Comparison of ENCODE assay signal across 8 mouse cellular contexts in the genomic region with DNA sequence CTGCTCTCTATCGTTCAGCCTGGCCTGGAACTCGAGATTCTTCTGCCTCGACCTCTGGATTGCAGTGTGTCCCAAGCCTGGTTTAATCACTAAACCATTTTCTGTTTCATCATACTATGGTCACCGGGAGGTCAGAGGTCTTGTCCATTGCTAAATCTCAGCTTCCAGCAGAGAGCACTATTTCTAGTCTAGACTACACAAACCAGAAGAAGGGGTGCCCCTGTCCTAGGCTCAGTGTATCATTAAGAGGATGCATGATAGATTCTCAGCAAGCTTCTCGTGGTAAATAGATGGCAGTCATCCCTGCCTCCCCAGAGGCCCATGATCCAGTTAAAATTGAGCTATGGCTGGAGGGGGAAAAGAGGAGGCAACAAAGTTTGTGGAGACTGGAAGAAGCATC. TPM values are rescaled to one million over a fixed set of nuclear protein-coding genes. Genes with fewer than 3 reads are reported as not detected.
DNase-seq lines count a peak whose midpoint lies in the region; ATAC-seq lines count a peak whose summit lies in the region.

No protein-coding gene starts in this region.

- peak overlapping the region; percentile 25 to 90; a peak in 3 of 4 replicates for H3K27ac ChIP-seq in heart, embryonic 14.5 days (replicated peaks in 1 of 2; ENCODE audit: control insufficient read depth in 1 of 2, insufficient read depth in 1 of 2, low read depth in 2 of 2, low read length in 2 of 2)
- H3K27ac ChIP-seq in midbrain, embryonic 11.5 days (ENCODE audit: low read depth, low read length) = peak overlapping the region; percentile 86; the same call in 1 of the 2 replicates

- H3K9me3 ChIP-seq in heart, embryonic 14.5 days (ENCODE audit: control insufficient read depth, low read length) = no peaks in the 10 kb centered on the region
- H3K9me3 ChIP-seq in midbrain, embryonic 11.5 days (ENCODE audit: control insufficient read depth, low read length) = no peaks in the 10 kb centered on the region

- H3K27me3 ChIP-seq in heart, embryonic 14.5 days (ENCODE audit: control insufficient read depth, insufficient read depth, low read length) = no peaks in the 10 kb centered on the region
- no peaks in the 10 kb centered on the region for H3K27me3 ChIP-seq in midbrain, embryonic 11.5 days (ENCODE audit: control insufficient read depth, insufficient read depth, low read length)

- peaks cover 39% of the 10 kb centered on the region for H3K36me3 ChIP-seq in heart, embryonic 14.5 days (ENCODE audit: control insufficient read depth, insufficient read depth, low read length)
- H3K36me3 ChIP-seq in midbrain, embryonic 11.5 days (ENCODE audit: control insufficient read depth, insufficient read depth, low read length) = peaks cover 13% of the 10 kb centered on the region

- H3K4me3 ChIP-seq in heart, embryonic 14.5 days (ENCODE audit: control insufficient read depth in 1 of 2, insufficient read depth in 1 of 2, low read depth in 1 of 2, low read length in 2 of 2) = peak overlapping the region in 1 of 2 experiments; percentile 95; a peak in 3 of 4 replicates
- H3K4me3 ChIP-seq in midbrain, embryonic 11.5 days (ENCODE audit: low read depth, low read length) = peak overlapping the region; percentile 93

- WGBS in heart, embryonic 14.5 days = 84% methylated on average over 5 of the region's 5 CpGs
- WGBS in midbrain, embryonic 11.5 days = 91% methylated on average over 5 of the region's 5 CpGs

- H3K9ac ChIP-seq in heart, embryonic 14.5 days (ENCODE audit: low read length) = 0 out of 2 replicates have a peak overlapping the region, but pooled peaks have one; percentile 92
- peak overlapping the region; percentile 87; the same call in 1 of the 2 replicates for H3K9ac ChIP-seq in midbrain, embryonic 11.5 days (ENCODE audit: low read length)

- H3K4me1 ChIP-seq in heart, embryonic 14.5 days (ENCODE audit: control insufficient read depth in 2 of 2, insufficient read depth in 2 of 2, low read length in 2 of 2) = peaks cover 5 to 8% of the 10 kb centered on the region in 2 experiments
- peaks cover 8% of the 10 kb centered on the region for H3K4me1 ChIP-seq in midbrain, embryonic 11.5 days (ENCODE audit: control insufficient read depth, insufficient read depth, low read length)

- H3K4me2 ChIP-seq in heart, embryonic 14.5 days (ENCODE audit: low read length) = peak overlapping the region; percentile 86
- peak overlapping the region; percentile 55 for H3K4me2 ChIP-seq in midbrain, embryonic 11.5 days

- DNase-seq in heart, adult 8-10 months (ENCODE audit: low spot score) = no peak
- DNase-seq in embryo, embryonic 9.5 days (ENCODE audit: extremely low spot score) = peak; percentile 51
- peak; percentile 48 for DNase-seq in kidney, adult 18-20 months
- DNase-seq in midbrain, embryonic 11.5 days (ENCODE audit: low spot score, missing footprints) = peak; percentile 91
- no peak for DNase-seq in layer of hippocampus, adult 11-12 months (ENCODE audit: low spot score)
- no peak for DNase-seq in T-cell, adult 2 months (ENCODE audit: low spot score)
- DNase-seq in spleen, adult 12 weeks (ENCODE audit: low spot score) = no peak

- ATAC-seq in heart, embryonic 14.5 days (ENCODE audit: insufficient number of reproducible peaks, insufficient read depth, low FRiP score, low read depth) = no peak
- ATAC-seq in midbrain, embryonic 11.5 days (ENCODE audit: low FRiP score) = no peak

RNA-seq across cellular contexts. Expression of gene Dhps, which starts 0.5 kb away (rescaled TPM):
- 50.7 and 55.8 TPM in 2 replicates for polyA plus RNA-seq in heart, embryonic 14.5 days (2014; fragmentation: Nextera tagmentation; extraction: Ambion mirVana)
- total RNA-seq in heart, adult 8-10 months (2022) = 10 to 100 TPM; 32.7 to 36.4 (median 35.5) TPM
- polyA plus RNA-seq in midbrain, embryonic 11.5 days (2014; fragmentation: Nextera tagmentation; extraction: Ambion mirVana) = 65.5 and 66.8 TPM in 2 replicates

RNA-seq across cellular contexts. Expression of gene Gm5741, which starts 3.3 kb away (rescaled TPM):
- polyA plus RNA-seq in heart, embryonic 14.5 days (2014; fragmentation: Nextera tagmentation; extraction: Ambion mirVana) = not detected in 2 replicates
- total RNA-seq in heart, adult 8-10 months (2022) = not detected
- polyA plus RNA-seq in midbrain, embryonic 11.5 days (2014; fragmentation: Nextera tagmentation; extraction: Ambion mirVana) = 0.53 TPM in 1 of 2 replicates, not detected in the other

RNA-seq across cellular contexts. Expression of gene Wdr83os, which starts 9.5 kb away (rescaled TPM):
- 125 and 136 TPM in 2 replicates for polyA plus RNA-seq in heart, embryonic 14.5 days (2014; fragmentation: Nextera tagmentation; extraction: Ambion mirVana)
- total RNA-seq in heart, adult 8-10 months (2022) = 10 to 100 TPM; 40.8 to 45.3 (median 43.6) TPM
- polyA plus RNA-seq in midbrain, embryonic 11.5 days (2014; fragmentation: Nextera tagmentation; extraction: Ambion mirVana) = 120 and 135 TPM in 2 replicates

RNA-seq across cellular contexts. Expression of gene Wdr83, which starts 10.1 kb away (rescaled TPM):
- polyA plus RNA-seq in heart, embryonic 14.5 days (2014; fragmentation: Nextera tagmentation; extraction: Ambion mirVana) = 35.4 and 43.0 TPM in 2 replicates
- 10 to 100 TPM; 26.6 to 32.4 (median 30.0) TPM for total RNA-seq in heart, adult 8-10 months (2022)
- 54.3 and 56.1 TPM in 2 replicates for polyA plus RNA-seq in midbrain, embryonic 11.5 days (2014; fragmentation: Nextera tagmentation; extraction: Ambion mirVana)

RNA-seq across cellular contexts. Expression of gene Fbxw9, which starts 11.2 kb away (rescaled TPM):
- 16.6 and 21.6 TPM in 2 replicates for polyA plus RNA-seq in heart, embryonic 14.5 days (2014; fragmentation: Nextera tagmentation; extraction: Ambion mirVana)
- total RNA-seq in heart, adult 8-10 months (2022) = 1 to 10 TPM; 2.9 to 4.0 (median 3.3) TPM
- polyA plus RNA-seq in midbrain, embryonic 11.5 days (2014; fragmentation: Nextera tagmentation; extraction: Ambion mirVana) = 22.4 and 25.8 TPM in 2 replicates

Comparison
In these comparisons a context has a peak if more than half of its experiments do, and no peak if none do; other contexts are left out.
1. DNase-seq: peak in embryo, embryonic 9.5 days (single experiment), kidney, adult 18-20 months (single experiment) and midbrain, embryonic 11.5 days (single experiment); none in heart, adult 8-10 months (single experiment), layer of hippocampus, adult 11-12 months (single experiment), T-cell, adult 2 months (single experiment) and spleen, adult 12 weeks (single experiment).